ENCODE assay signal across 8 mouse cellular contexts in the genomic region with DNA sequence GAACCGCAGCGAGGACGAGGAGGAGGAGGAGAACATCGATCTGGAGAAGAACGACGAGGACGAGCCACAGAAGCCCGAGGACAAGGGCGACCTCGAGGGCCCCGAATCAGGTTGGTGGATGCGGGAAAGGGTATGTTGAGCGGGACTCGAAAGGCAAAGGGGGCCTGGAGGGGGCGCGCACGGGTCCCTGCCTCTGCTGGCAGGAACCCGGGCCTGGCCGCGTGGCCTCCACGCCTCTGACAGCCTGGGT. TPM values are rescaled to one million over a fixed set of nuclear protein-coding genes. Genes with fewer than 3 reads are reported as not detected.
DNase-seq lines count a peak whose midpoint lies in the region; ATAC-seq lines count a peak whose summit lies in the region.

No protein-coding gene starts in this region.

- H3K4me2 ChIP-seq in midbrain, embryonic 15.5 days: peak overlapping the region; percentile 76

- H3K4me1 ChIP-seq in midbrain, embryonic 15.5 days: peaks cover 40% of the 10 kb centered on the region

- peak overlapping the region; percentile 58 for H3K9ac ChIP-seq in midbrain, embryonic 15.5 days

- DNase-seq in adrenal gland, postnatal 36 days: peak; percentile 12 to 26
- DNase-seq in adrenal gland, adult (ENCODE audit: inconsistent age in 2 of 2, low spot score in 1 of 2): no peak
- DNase-seq in urinary bladder, adult 2 months (ENCODE audit: low spot score): peak; percentile 28
- DNase-seq in urinary bladder, postnatal 14 days (ENCODE audit: low spot score): no peak
- peak; percentile 36 for DNase-seq in kidney, postnatal 14 days
- no peak for DNase-seq in ovary, postnatal 36 days (ENCODE audit: low spot score)
- no peak for DNase-seq in gastrocnemius, postnatal 14 days

- H3K9me3 ChIP-seq in midbrain, embryonic 15.5 days: no peaks in the 10 kb centered on the region

- intact Hi-C loops in gastrocnemius, postnatal 14 days (cut with DNase I; ENCODE audit: low total_unique reads): loop anchor here (5.0 to 10.0 kb wide), 2 partner anchors 253 to 825 kb away; no protein-coding TSS in a partner anchor

- no peak for ATAC-seq in midbrain, embryonic 15.5 days (replicated peaks)

- under 1% methylated on average over 21 of the region's 21 CpGs for WGBS in midbrain, embryonic 15.5 days

- peak overlapping the region; percentile 93 for H3K27ac ChIP-seq in midbrain, embryonic 15.5 days

- H3K27me3 ChIP-seq in midbrain, embryonic 15.5 days (replicated peaks): peaks cover 3% of the 10 kb centered on the region; the same call in 1 of the 2 replicates

- no peaks in the 10 kb centered on the region for H3K36me3 ChIP-seq in midbrain, embryonic 15.5 days (replicated peaks)

- peak overlapping the region; percentile 70 for H3K4me3 ChIP-seq in midbrain, embryonic 15.5 days

RNA-seq across cellular contexts. Expression of a gene that starts 2.3 kb away (rescaled TPM):
- total RNA-seq in adrenal gland, postnatal 36 days (2021): 1 to 10 TPM; 2.0 to 2.1 TPM
- 0.14 and 0.19 TPM in 2 replicates for polyA plus RNA-seq in urinary bladder, adult 2 months (2012; rRNA removed)
- 24.3 and 30.0 TPM in 2 replicates for polyA plus RNA-seq in midbrain, embryonic 15.5 days (2015; fragmentation: Nextera tagmentation; extraction: Ambion mirVana)
- total RNA-seq in gastrocnemius, postnatal 14 days (2021): not detected

Comparison
In these comparisons a context has a peak if more than half of its experiments do, and no peak if none do; other contexts are left out.
1. DNase-seq: peak in adrenal gland, postnatal 36 days (2 of 2), urinary bladder, adult 2 months (single experiment) and kidney, postnatal 14 days (single experiment); none in adrenal gland, adult (0 of 2), urinary bladder, postnatal 14 days (single experiment), ovary, postnatal 36 days (single experiment) and gastrocnemius, postnatal 14 days (single experiment).